Comparison of ENCODE assay signal across 8 mouse cellular contexts in genomic region chr11:98026570-98027296, GRCm38 (mm10). TPM values are rescaled to one million over a fixed set of nuclear protein-coding genes. Genes with fewer than 3 reads are reported as not detected.
DNase-seq lines count a peak whose midpoint lies in the region; ATAC-seq and TF ChIP-seq lines count a peak whose summit lies in the region.

Gene Rpl19 (plus strand): TSS chr11:98026710.

- intact Hi-C loops in heart, postnatal 10 days (cut with DNase I), result no loop called here

- TF ChIP-seq EP300 in liver, postnatal 0 days (IDR thresholded peaks at IDR 0.05; ENCODE audit: low read depth), result peak; percentile 75; the same call in 1 of the 2 replicates

- peak within 1 kb of the TSS; percentile 100 for H3K4me3 ChIP-seq in E14TG2a.4 (replicated peaks; ENCODE audit: low read length)
- H3K4me3 ChIP-seq in forebrain, embryonic 13.5 days, result peak within 1 kb of the TSS; percentile 93
- H3K4me3 ChIP-seq in liver, postnatal 0 days (ENCODE audit: low read depth, low read length), result peak within 1 kb of the TSS; percentile 83
- H3K4me3 ChIP-seq in neural tube, embryonic 14.5 days (ENCODE audit: low read depth, low read length), result peak within 1 kb of the TSS; percentile 99

- 0% methylated on average over 48 of the region's 69 CpGs for WGBS in forebrain, embryonic 13.5 days
- WGBS in large intestine, adult 2 months, result under 1% methylated on average over 66 of the region's 69 CpGs
- under 1% methylated on average over 65 of the region's 69 CpGs for WGBS in liver, postnatal 0 days (ENCODE audit: insufficient replicate concordance)
- under 1% methylated on average over 65 of the region's 69 CpGs for WGBS in neural tube, embryonic 14.5 days

- H3K9ac ChIP-seq in forebrain, embryonic 13.5 days, result peak within 1 kb of the TSS; percentile 99
- peak within 1 kb of the TSS; percentile 90 for H3K9ac ChIP-seq in liver, postnatal 0 days (replicated peaks)
- H3K9ac ChIP-seq in neural tube, embryonic 14.5 days (replicated peaks; ENCODE audit: low read depth, low read length), result peak within 1 kb of the TSS; percentile 99

- peaks cover 60% of the 10 kb centered on the region for H3K4me1 ChIP-seq in E14TG2a.4 (replicated peaks; ENCODE audit: low read depth, low read length)
- H3K4me1 ChIP-seq in forebrain, embryonic 13.5 days, result peaks cover 30% of the 10 kb centered on the region
- peaks cover 13% of the 10 kb centered on the region for H3K4me1 ChIP-seq in liver, postnatal 0 days (ENCODE audit: insufficient read depth)
- H3K4me1 ChIP-seq in neural tube, embryonic 14.5 days (ENCODE audit: control insufficient read depth, insufficient read depth, low read length), result peaks cover 22% of the 10 kb centered on the region

- DNase-seq in c-Kit-positive CD71-positive TER-119-positive erythroid progenitor cells, embryonic 14.5 days (ENCODE audit: low spot score), result peak; percentile 94
- peak; percentile 94 to 96 for DNase-seq in heart, postnatal 10 days
- DNase-seq in large intestine, adult 2 months (ENCODE audit: low read depth, low spot score), result peak; percentile 79
- peak; percentile 92 for DNase-seq in liver, postnatal 0 days
- DNase-seq in testis, postnatal 10 days (ENCODE audit: low spot score), result peak; percentile 95

- TF ChIP-seq CTCF in E14TG2a.4 (conservative IDR thresholded peaks at IDR 0.05; ENCODE audit: low read length), result no peak
- no peak for TF ChIP-seq CTCF in liver, postnatal 0 days (IDR thresholded peaks at IDR 0.05; ENCODE audit: low read depth)

- ATAC-seq in forebrain, embryonic 13.5 days, result peak; percentile 65
- peak; percentile 87 for ATAC-seq in liver, postnatal 0 days
- peak; percentile 67 for ATAC-seq in neural tube, embryonic 14.5 days (ENCODE audit: low read depth)

- H3K36me3 ChIP-seq in E14TG2a.4 (ENCODE audit: insufficient read depth, low read length), result peaks cover 41% of the 10 kb centered on the region
- peaks cover 34% of the 10 kb centered on the region for H3K36me3 ChIP-seq in forebrain, embryonic 13.5 days (ENCODE audit: poor library complexity, severe bottlenecking)
- H3K36me3 ChIP-seq in liver, postnatal 0 days (replicated peaks; ENCODE audit: insufficient read depth, low read length), result peaks cover 33% of the 10 kb centered on the region
- peaks cover 26% of the 10 kb centered on the region for H3K36me3 ChIP-seq in neural tube, embryonic 14.5 days (ENCODE audit: control insufficient read depth, insufficient read depth, low read length)

- peak within 1 kb of the TSS; percentile 98 for H3K4me2 ChIP-seq in forebrain, embryonic 13.5 days
- H3K4me2 ChIP-seq in liver, postnatal 0 days (ENCODE audit: low read depth, low read length), result peak within 1 kb of the TSS; percentile 93
- H3K4me2 ChIP-seq in neural tube, embryonic 14.5 days (ENCODE audit: low read depth, low read length), result peak within 1 kb of the TSS; percentile 98

- peak within 1 kb of the TSS; percentile 79 for H3K27ac ChIP-seq in forebrain, embryonic 13.5 days
- H3K27ac ChIP-seq in liver, postnatal 0 days (ENCODE audit: low read depth), result peak within 1 kb of the TSS; percentile 84
- peak within 1 kb of the TSS; percentile 88 for H3K27ac ChIP-seq in neural tube, embryonic 14.5 days (ENCODE audit: low read depth, low read length)

- no peaks in the 10 kb centered on the region for H3K9me3 ChIP-seq in E14TG2a.4 (ENCODE audit: low read length)
- H3K9me3 ChIP-seq in forebrain, embryonic 13.5 days (replicated peaks), result no peaks in the 10 kb centered on the region
- no peaks in the 10 kb centered on the region for H3K9me3 ChIP-seq in liver, postnatal 0 days (ENCODE audit: low read length)
- no peaks in the 10 kb centered on the region for H3K9me3 ChIP-seq in neural tube, embryonic 14.5 days (ENCODE audit: control insufficient read depth, low read length)

- H3K27me3 ChIP-seq in E14TG2a.4 (ENCODE audit: insufficient read depth, low read length), result peaks cover 5% of the 10 kb centered on the region; the same call in 1 of the 2 replicates
- no peaks in the 10 kb centered on the region for H3K27me3 ChIP-seq in forebrain, embryonic 13.5 days
- H3K27me3 ChIP-seq in liver, postnatal 0 days (ENCODE audit: insufficient read depth, low read length), result peaks cover 4% of the 10 kb centered on the region; the same call in 1 of the 2 replicates
- H3K27me3 ChIP-seq in neural tube, embryonic 14.5 days (ENCODE audit: control insufficient read depth, insufficient read depth, low read length), result no peaks in the 10 kb centered on the region

RNA-seq across cellular contexts. Expression of gene Rpl19, which starts in this region (rescaled TPM):
- 801 and 821 TPM in 2 replicates for polyA plus RNA-seq in forebrain, embryonic 13.5 days (2015; fragmentation: Nextera tagmentation; extraction: Ambion mirVana)
- total RNA-seq in heart, postnatal 10 days (2021), result 100 to 1,000 TPM; 713 to 718 TPM
- 883 and 1,013 TPM in 2 replicates for polyA plus RNA-seq in large intestine, adult 2 months (2012; rRNA removed)
- 568 TPM in 2 replicates for polyA plus RNA-seq in liver, postnatal 0 days (2015; fragmentation: Nextera tagmentation; extraction: Ambion mirVana)
- polyA plus RNA-seq in neural tube, embryonic 14.5 days (2014; fragmentation: Nextera tagmentation; extraction: Ambion mirVana), result 656 and 678 TPM in 2 replicates

Comparison
In these comparisons a context has a peak if more than half of its experiments do, and no peak if none do; other contexts are left out.
1. Peak in every context shown above with its lines: DNase-seq, ATAC-seq, H3K4me3 ChIP-seq and H3K27ac ChIP-seq.